Mouse (Mus musculus): ENCODE measurements around the gene Pxn. TPM values are rescaled to one million over a fixed set of nuclear protein-coding genes. Genes with fewer than 3 reads are reported as not detected.
A peak's percentile ranks its signal among the peaks of the same experiment; 100 is the strongest.

Gene Pxn
- total and polyA plus RNA-seq, 2 experiments from 2014 or later, result 19.9 to 66.6 TPM

DNA sequence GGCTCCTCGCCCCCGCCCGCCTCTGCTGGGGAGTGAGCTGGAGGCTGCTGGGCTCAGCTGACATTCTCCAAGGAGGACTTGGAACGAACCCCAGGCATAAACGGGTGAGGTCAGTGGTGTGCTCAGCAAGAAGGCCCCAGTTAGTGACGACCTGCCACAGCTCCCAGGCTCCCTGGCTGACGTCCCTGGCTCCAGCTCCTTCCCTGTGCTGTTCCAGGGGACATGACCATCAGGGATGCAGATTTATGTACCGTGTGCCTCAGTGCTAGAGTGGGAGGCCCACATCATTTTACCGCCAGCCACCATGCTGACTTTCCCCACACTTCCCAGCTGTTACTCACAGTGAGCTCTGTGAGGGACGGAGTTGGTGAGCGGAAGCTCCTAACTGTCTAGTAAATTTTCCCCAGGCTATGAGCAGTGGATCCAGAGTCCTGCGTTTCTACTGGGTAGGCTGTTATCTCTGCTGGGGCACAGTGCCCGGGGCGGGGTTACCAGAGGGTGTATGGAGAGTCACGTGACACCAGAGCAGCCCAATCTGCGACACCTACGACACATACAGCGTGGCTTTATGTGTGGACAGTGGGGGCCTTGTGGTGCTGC is 25.3 kb downstream of the Pxn start:
- Histone ChIP-seq H3K4me1 (ENCODE audit: control insufficient read depth, insufficient read depth) (peaks cover 78% of the 10 kb centered on the region), H3K9me3 (replicated peaks; ENCODE audit: control insufficient read depth, low read length) (no peaks in the 10 kb centered on the region), H3K27me3 (ENCODE audit: control insufficient read depth, insufficient read depth, low read length) (no peaks in the 10 kb centered on the region), H3K36me3 (replicated peaks; ENCODE audit: control insufficient read depth, insufficient read depth, low read length) (no peaks in the 10 kb centered on the region), H3K27ac (ENCODE audit: low read depth) (peak overlapping the region; percentile 93), H3K9ac (replicated peaks; ENCODE audit: low read depth, low read length) (no peak overlapping the region; the same call in 1 of the 2 replicates), H3K4me2 (ENCODE audit: low read depth, low read length) (peak overlapping the region; percentile 44), H3K4me3 (ENCODE audit: low read depth, low read length) (0 out of 2 replicates have a peak overlapping the region, but pooled peaks have one; percentile 6)
- peak; percentile 87 for ATAC-seq (ENCODE audit: insufficient read depth, low read depth)
- TF ChIP-seq CTCF (IDR thresholded peaks at IDR 0.05; ENCODE audit: low read depth) (no peak), EP300 (IDR thresholded peaks at IDR 0.05; ENCODE audit: low read depth) (no peak)
- DNase-seq (ENCODE audit: low spot score), result peak; percentile 90
- WGBS, result 12% methylated on average over 18 of the region's 18 CpGs

DNA sequence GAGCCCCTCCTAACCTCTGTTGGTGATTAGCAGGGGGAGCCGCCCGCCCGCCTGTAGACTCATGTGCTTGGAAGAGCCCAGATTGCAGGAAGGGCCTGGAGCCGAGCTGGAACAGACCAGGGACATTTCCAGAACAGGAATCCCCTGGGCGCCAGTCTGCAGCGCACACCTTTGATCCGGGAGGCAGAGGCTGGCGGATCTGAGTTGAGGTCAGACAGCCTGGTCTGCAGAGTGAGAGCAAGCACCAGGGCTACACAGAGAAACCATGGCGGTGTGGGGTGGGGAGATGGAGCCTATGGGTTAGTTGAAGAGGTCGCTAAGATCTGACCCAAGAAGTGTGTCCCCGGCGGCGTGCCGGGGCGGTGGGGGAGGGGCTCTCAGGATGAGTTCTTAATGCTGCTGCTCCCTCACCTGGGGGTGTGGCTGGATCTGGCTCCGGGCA is 27.8 kb downstream of the Pxn start:
- no peaks in the 10 kb centered on the region for H3K27me3 ChIP-seq (ENCODE audit: control insufficient read depth, insufficient read depth, low read length)
- no peak for ATAC-seq (ENCODE audit: insufficient read depth, low read depth)
- TF ChIP-seq EP300 (IDR thresholded peaks at IDR 0.05; ENCODE audit: low read depth) (no peak), CTCF (IDR thresholded peaks at IDR 0.05; ENCODE audit: low read depth) (no peak)
- no peak overlapping the region for H3K4me3 ChIP-seq (ENCODE audit: low read depth, low read length)
- no peaks in the 10 kb centered on the region for H3K9me3 ChIP-seq (replicated peaks; ENCODE audit: control insufficient read depth, low read length)
- DNase-seq (ENCODE audit: low spot score), result no peak
- WGBS, result 16% methylated on average over 16 of the region's 16 CpGs
- H3K9ac ChIP-seq (replicated peaks; ENCODE audit: low read depth, low read length), result no peak overlapping the region
- peak overlapping the region; percentile 31 for H3K4me2 ChIP-seq (ENCODE audit: low read depth, low read length)
- peak overlapping the region; percentile 72 for H3K27ac ChIP-seq (ENCODE audit: low read depth)
- H3K4me1 ChIP-seq (ENCODE audit: control insufficient read depth, insufficient read depth), result peaks cover 69% of the 10 kb centered on the region
- H3K36me3 ChIP-seq (replicated peaks; ENCODE audit: control insufficient read depth, insufficient read depth, low read length), result no peaks in the 10 kb centered on the region

DNA sequence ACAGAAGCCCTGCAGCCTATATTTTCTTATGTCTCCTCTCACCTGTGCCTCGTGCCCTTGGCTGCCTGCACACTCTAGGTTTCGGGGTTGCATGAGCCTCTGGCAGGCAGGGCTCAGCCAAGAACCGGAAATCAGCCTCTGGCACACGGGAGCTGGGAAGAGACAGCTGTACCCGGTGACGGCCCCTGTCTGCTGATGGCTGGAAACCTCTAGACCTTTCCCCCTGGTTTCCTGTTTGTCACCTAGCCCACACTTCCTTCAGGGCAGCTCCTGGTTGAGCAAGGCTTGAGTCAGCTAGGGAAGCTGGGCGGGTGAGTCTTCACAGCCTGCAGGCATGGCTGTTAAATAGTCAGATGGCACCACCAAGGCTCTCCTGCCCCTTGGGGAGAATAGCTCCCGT is 28.4 kb downstream of the Pxn start:
- H3K4me3 ChIP-seq (ENCODE audit: low read depth, low read length), result no peak overlapping the region
- DNase-seq (ENCODE audit: low spot score), result peak; percentile 54
- peak overlapping the region; percentile 31 for H3K4me2 ChIP-seq (ENCODE audit: low read depth, low read length)
- H3K9ac ChIP-seq (replicated peaks; ENCODE audit: low read depth, low read length), result no peak overlapping the region
- no peaks in the 10 kb centered on the region for H3K27me3 ChIP-seq (ENCODE audit: control insufficient read depth, insufficient read depth, low read length)
- no peak for TF ChIP-seq CTCF (IDR thresholded peaks at IDR 0.05; ENCODE audit: low read depth)
- no peak for TF ChIP-seq EP300 (IDR thresholded peaks at IDR 0.05; ENCODE audit: low read depth)
- H3K4me1 ChIP-seq (ENCODE audit: control insufficient read depth, insufficient read depth), result peaks cover 64% of the 10 kb centered on the region
- 34% methylated on average over 8 of the region's 8 CpGs for WGBS
- no peak for ATAC-seq (ENCODE audit: insufficient read depth, low read depth)
- no peaks in the 10 kb centered on the region for H3K36me3 ChIP-seq (replicated peaks; ENCODE audit: control insufficient read depth, insufficient read depth, low read length)
- H3K27ac ChIP-seq (ENCODE audit: low read depth), result peak overlapping the region; percentile 72
- no peaks in the 10 kb centered on the region for H3K9me3 ChIP-seq (replicated peaks; ENCODE audit: control insufficient read depth, low read length)

DNA sequence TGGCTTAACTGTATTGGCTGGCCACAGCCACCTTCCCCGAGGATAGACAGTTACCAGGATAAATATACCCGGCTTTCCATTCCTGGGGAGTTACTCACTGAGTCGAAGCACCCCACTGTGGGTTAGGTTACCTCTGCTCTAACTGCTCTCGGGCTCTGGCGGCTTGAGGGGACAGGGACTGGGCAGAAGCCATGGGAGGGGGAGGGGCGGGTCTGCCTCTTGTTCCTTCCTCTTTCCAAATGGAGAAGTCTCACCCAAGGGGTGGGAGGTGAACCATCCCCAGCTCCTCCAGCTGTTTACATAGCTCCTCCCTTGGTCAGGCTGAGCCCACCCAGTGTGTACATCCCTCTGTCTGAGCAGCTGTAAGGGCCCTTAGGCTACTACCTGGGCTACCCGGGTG is 29.2 kb downstream of the Pxn start:
- 0 out of 2 replicates have a peak overlapping the region, but pooled peaks have one; percentile 10 for H3K9ac ChIP-seq (replicated peaks; ENCODE audit: low read depth, low read length)
- no peak overlapping the region for H3K4me3 ChIP-seq (ENCODE audit: low read depth, low read length)
- H3K4me1 ChIP-seq (ENCODE audit: control insufficient read depth, insufficient read depth), result peaks cover 56% of the 10 kb centered on the region
- no peak overlapping the region for H3K4me2 ChIP-seq (ENCODE audit: low read depth, low read length)
- H3K36me3 ChIP-seq (replicated peaks; ENCODE audit: control insufficient read depth, insufficient read depth, low read length), result no peaks in the 10 kb centered on the region
- H3K27ac ChIP-seq (ENCODE audit: low read depth), result peak overlapping the region; percentile 72
- WGBS, result 38% methylated on average over 7 of the region's 7 CpGs
- no peaks in the 10 kb centered on the region for H3K9me3 ChIP-seq (replicated peaks; ENCODE audit: control insufficient read depth, low read length)
- DNase-seq (ENCODE audit: low spot score) (no peak), ATAC-seq (ENCODE audit: insufficient read depth, low read depth) (no peak)
- TF ChIP-seq EP300 (IDR thresholded peaks at IDR 0.05; ENCODE audit: low read depth) (no peak), CTCF (IDR thresholded peaks at IDR 0.05; ENCODE audit: low read depth) (no peak)
- H3K27me3 ChIP-seq (ENCODE audit: control insufficient read depth, insufficient read depth, low read length), result no peaks in the 10 kb centered on the region

DNA sequence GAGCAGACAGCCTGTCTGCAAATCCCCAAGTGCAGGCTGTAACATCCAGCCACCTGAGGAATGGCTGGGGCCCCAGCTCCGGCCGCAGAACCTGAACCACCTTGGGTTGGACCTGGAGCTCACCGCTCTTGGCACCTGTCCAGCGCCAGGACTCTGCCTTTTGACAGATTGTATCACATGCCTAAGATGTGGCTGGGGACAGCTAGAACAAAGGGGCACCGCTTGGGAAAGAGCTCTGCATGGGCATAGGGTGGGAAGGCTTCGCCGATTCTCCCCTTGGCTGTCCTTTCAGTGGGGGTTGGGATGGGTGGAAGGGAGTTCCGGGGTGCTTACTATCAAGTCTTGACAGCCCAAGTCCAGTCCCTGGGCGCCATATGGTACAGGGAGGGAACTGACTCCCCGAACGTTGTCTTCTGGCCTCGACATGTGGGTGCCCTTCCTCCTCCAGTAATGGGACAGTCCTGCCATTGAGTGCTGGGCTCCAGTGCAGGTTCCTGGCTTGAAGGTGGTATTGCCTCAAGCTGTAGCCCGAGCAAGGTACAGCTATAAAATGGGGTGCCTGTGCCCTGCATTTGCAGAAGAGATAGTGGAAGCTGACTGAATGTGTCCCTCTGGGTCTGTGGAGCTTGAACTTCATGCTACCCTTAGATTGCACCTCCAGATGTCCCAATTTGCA is 31.7 kb downstream of the Pxn start:
- Histone ChIP-seq H3K9ac (replicated peaks; ENCODE audit: low read depth, low read length) (0 out of 2 replicates have a peak overlapping the region, but pooled peaks have one; percentile 2), H3K27ac (ENCODE audit: low read depth) (no peak overlapping the region), H3K9me3 (replicated peaks; ENCODE audit: control insufficient read depth, low read length) (no peaks in the 10 kb centered on the region), H3K27me3 (ENCODE audit: control insufficient read depth, insufficient read depth, low read length) (no peaks in the 10 kb centered on the region), H3K4me1 (ENCODE audit: control insufficient read depth, insufficient read depth) (peaks cover 39% of the 10 kb centered on the region), H3K4me3 (ENCODE audit: low read depth, low read length) (no peak overlapping the region), H3K36me3 (replicated peaks; ENCODE audit: control insufficient read depth, insufficient read depth, low read length) (no peaks in the 10 kb centered on the region), H3K4me2 (ENCODE audit: low read depth, low read length) (no peak overlapping the region)
- ATAC-seq (ENCODE audit: insufficient read depth, low read depth), result no peak
- DNase-seq (ENCODE audit: low spot score), result no peak
- TF ChIP-seq CTCF (IDR thresholded peaks at IDR 0.05; ENCODE audit: low read depth), result no peak
- TF ChIP-seq EP300 (IDR thresholded peaks at IDR 0.05; ENCODE audit: low read depth), result no peak
- 53% methylated on average over 13 of the region's 13 CpGs for WGBS
